Mouse (Mus musculus): ENCODE measurements around the gene Mical3.

Gene Mical3

GRCm38 (mm10) chr6:121069156-121069555 lies 61.6 kb downstream of the Mical3 start:
- in situ Hi-C loops (cut with MboI; ENCODE audit: low pct_unique_long_range_greater_than_20kb in 1 of 2, low sequenced_read_pairs in 2 of 2, unreplicated experiment in 1 of 2) = no loop called here

GRCm38 (mm10) chr6:121068087-121068464 lies 62.7 kb downstream of the Mical3 start:
- in situ Hi-C loops (cut with MboI; ENCODE audit: low pct_unique_long_range_greater_than_20kb in 1 of 2, low sequenced_read_pairs in 2 of 2, unreplicated experiment in 1 of 2) = no loop called here

- in situ Hi-C loops (cut with MboI; ENCODE audit: low pct_unique_long_range_greater_than_20kb in 1 of 2, low sequenced_read_pairs in 2 of 2, unreplicated experiment in 1 of 2) = no loop called here
These were observed 63.2 kb downstream of the Mical3 start for GRCm38 (mm10) chr6:121067426-121068086.

- in situ Hi-C loops (cut with MboI; ENCODE audit: low pct_unique_long_range_greater_than_20kb in 1 of 2, low sequenced_read_pairs in 2 of 2, unreplicated experiment in 1 of 2) = no loop called here
These were observed 64.0 kb downstream of the Mical3 start for GRCm38 (mm10) chr6:121066761-121067160.

DNA sequence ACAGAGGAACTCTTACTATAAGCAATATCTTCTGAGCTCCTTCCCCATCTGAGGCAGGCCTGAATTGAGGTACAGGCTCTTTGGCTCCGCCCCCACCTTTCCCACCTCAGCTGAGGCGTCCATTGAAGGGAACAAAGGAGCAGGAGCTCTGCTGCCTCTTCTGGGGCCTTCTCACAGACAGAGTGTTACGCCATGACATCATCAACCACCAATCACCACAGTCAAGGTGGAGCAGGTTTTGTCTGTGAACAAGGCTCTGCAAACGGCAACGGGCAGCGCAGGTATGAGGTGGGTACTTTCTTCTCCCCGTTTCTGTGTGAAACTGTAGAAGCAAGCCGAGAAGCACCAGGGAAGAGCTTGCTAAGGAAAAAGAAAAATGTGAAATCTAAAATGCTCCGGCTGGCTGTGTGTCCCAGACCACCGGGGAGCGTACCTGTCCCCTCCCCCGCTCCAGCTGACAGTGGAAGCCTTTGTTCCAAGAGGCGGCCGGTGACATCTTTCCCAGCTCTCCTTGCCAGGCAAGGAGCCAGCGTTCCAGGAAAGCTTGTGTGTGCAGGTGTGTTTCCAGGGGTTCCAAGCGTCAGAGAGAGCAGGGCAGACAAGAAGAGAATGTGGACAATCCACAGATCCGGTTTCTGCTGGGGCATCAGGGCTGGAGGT lies 66.3 kb downstream of the Mical3 start:
- in situ Hi-C loops (cut with MboI; ENCODE audit: low pct_unique_long_range_greater_than_20kb in 1 of 2, low sequenced_read_pairs in 2 of 2, unreplicated experiment in 1 of 2) = no loop called here

- in situ Hi-C loops (cut with MboI; ENCODE audit: low pct_unique_long_range_greater_than_20kb in 1 of 2, low sequenced_read_pairs in 2 of 2, unreplicated experiment in 1 of 2) = no loop called here
These were observed 67.0 kb downstream of the Mical3 start for GRCm38 (mm10) chr6:121063771-121064170.

- in situ Hi-C loops (cut with MboI; ENCODE audit: low pct_unique_long_range_greater_than_20kb in 1 of 2, low sequenced_read_pairs in 2 of 2, unreplicated experiment in 1 of 2) = no loop called here
These were observed 67.8 kb downstream of the Mical3 start for GRCm38 (mm10) chr6:121062891-121063408.

DNA sequence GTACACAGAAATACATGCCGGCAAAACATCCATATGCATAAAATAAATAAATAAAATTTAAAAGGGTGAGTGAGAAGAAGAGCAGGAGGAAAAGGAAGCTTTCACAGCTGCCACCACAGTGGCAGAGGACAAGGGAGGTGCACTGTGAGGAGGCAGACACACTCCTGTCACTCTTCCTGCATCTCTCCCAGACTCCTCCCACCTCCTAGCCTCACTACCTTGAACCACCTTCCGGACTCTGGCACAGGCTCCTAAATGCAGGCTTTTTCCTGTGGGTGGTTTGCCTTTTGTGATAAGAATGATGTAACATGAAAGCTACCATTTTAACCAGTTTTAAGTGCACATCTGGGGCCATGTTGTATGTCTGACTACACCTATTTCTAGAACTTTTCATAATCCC lies 72.8 kb downstream of the Mical3 start:
- in situ Hi-C loops (cut with MboI; ENCODE audit: low pct_unique_long_range_greater_than_20kb in 1 of 2, low sequenced_read_pairs in 2 of 2, unreplicated experiment in 1 of 2) = no loop called here

DNA sequence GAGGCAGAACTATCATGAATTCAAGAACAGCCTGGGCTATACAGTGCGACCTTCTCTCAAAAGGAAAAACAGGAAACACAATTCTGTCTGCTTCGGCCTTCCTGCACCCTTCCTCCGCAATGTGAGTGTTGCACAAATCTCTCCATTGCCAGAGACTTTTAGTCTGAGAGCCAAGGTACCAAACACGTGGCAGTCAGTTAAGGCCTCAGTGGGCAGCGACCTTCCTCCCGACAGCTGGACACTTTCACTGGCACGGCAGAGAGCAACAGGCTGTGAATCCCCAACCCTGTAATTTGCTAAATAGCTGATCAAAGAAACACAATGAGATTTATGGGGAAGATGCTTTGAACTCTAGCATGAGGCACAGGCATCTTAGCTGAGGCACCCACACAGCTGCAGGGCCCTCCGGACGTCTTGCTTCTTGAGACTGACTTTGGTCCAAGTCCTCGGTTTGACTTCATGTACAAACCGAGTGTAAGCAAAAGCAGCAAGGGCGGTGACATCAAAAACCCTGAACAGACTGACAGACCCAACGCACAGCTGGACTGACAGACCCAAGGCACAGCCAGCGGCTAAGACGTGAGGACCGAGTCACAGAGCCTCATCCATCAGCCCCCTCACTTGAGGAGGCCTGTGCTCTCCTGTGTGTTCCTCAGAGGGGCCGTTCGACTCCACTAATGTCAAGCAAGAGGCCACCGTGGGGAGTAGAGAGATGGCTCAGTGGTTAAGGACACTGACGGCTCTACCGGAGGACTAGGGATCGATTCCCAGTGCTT lies 73.4 kb downstream of the Mical3 start:
- in situ Hi-C loops (cut with MboI; ENCODE audit: low pct_unique_long_range_greater_than_20kb in 1 of 2, low sequenced_read_pairs in 2 of 2, unreplicated experiment in 1 of 2) = no loop called here

DNA sequence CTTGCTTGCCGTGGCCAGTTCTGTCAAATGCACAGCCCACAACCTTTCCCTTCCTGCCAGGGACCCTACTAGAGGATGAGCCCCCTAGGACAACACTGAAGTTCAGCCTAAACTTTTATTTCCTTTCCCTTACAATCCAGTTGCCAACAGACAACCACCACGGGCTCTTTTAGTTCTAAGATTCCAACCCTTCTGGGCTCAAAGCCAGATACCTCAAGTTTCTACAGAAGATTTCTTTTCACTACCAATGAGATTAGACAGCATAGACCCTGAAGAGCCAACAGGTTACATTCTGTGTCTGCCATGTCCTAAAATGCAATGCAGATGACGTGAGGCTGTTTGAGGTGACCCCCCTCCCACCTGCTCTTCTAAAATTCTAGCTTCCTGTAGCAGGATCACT lies 75.3 kb downstream of the Mical3 start:
- in situ Hi-C loops (cut with MboI; ENCODE audit: low pct_unique_long_range_greater_than_20kb in 1 of 2, low sequenced_read_pairs in 2 of 2, unreplicated experiment in 1 of 2) = no loop called here

DNA sequence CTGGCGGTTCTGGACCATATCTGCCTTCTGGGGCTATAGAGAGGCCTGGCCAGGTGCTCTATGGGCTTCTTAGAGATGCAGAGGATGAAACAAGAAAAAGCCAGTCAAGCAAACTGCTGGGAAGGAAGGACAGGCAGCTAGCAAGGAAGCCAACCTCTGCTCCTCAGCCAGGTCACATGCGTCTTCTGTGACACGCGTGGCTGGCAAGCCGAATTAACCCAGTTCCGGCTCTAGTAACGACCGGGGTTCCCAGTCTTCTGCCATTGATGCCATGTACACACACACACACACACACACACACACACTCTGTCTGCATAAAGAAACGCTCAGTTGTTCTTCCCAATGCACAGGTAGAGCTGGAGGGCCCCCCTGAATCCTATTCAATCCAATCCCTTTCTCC lies 75.9 kb downstream of the Mical3 start:
- in situ Hi-C loops (cut with MboI; ENCODE audit: low pct_unique_long_range_greater_than_20kb in 1 of 2, low sequenced_read_pairs in 2 of 2, unreplicated experiment in 1 of 2) = no loop called here

- in situ Hi-C loops (cut with MboI; ENCODE audit: low pct_unique_long_range_greater_than_20kb in 1 of 2, low sequenced_read_pairs in 2 of 2, unreplicated experiment in 1 of 2) = no loop called here
These were observed 76.5 kb downstream of the Mical3 start for GRCm38 (mm10) chr6:121054340-121054739.

DNA sequence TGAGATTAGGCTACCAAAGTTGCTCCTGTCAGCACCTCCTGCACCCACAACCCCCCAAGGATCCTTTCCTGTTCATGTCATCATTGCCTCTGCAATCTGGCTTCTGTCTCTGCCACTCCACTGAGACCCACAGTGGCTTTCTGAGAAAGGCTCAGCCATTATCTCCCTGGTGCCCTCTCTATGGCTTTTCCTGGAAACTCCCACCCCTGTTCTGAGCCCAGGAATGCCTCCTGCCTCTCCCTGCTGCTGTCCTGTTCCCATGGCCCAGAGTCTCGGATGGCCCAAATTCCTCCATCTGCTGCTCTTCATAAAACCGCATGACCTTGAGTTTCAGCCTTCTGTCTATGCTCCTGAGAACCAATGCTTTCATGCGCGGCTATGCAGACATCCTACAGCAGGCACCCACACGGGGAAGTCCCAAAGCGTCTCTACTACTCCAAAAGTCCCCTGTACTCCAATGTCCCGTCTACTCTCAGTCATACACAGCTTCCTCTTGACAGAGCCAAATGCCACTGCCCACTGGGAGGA lies 77.2 kb downstream of the Mical3 start:
- in situ Hi-C loops (cut with MboI; ENCODE audit: low pct_unique_long_range_greater_than_20kb in 1 of 2, low sequenced_read_pairs in 2 of 2, unreplicated experiment in 1 of 2) = no loop called here

DNA sequence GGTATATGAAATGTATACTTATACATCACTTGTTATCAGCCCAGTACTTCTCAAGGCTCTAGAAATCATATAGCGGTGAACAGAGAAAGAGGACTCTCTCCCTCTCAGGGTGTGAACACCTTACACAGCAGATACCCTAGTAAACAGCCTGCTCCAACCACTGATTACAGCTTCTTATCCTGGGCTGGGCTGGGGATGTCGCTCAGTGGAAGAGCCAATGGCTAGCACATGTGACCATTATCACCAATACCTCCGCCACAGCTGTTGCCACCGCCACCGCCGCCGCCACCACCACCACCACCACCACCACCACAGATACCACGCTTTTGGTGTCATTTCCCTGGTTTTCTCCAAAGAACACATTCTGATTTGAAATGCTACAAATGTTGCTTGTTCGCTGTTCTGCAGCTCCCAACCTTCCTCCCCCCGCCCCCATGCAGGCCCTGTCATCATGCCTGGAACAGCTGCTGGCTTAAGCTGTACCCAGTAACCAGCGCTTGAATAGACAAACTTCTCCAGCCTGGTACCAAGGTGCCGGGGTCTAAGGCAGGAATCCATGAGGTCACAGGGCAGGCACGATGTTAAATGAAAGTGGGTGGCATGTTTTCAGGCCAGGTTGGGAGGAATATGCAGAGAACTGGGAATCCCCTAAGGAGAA lies 78.7 kb downstream of the Mical3 start:
- in situ Hi-C loops (cut with MboI; ENCODE audit: low pct_unique_long_range_greater_than_20kb in 1 of 2, low sequenced_read_pairs in 2 of 2, unreplicated experiment in 1 of 2) = no loop called here

- in situ Hi-C loops (cut with MboI; ENCODE audit: low pct_unique_long_range_greater_than_20kb in 1 of 2, low sequenced_read_pairs in 2 of 2, unreplicated experiment in 1 of 2) = no loop called here
These were observed 79.4 kb downstream of the Mical3 start for GRCm38 (mm10) chr6:121051411-121051810.

GRCm38 (mm10) chr6:121048696-121049095 lies 82.1 kb downstream of the Mical3 start:
- in situ Hi-C loops (cut with MboI; ENCODE audit: low pct_unique_long_range_greater_than_20kb in 1 of 2, low sequenced_read_pairs in 2 of 2, unreplicated experiment in 1 of 2) = no loop called here

DNA sequence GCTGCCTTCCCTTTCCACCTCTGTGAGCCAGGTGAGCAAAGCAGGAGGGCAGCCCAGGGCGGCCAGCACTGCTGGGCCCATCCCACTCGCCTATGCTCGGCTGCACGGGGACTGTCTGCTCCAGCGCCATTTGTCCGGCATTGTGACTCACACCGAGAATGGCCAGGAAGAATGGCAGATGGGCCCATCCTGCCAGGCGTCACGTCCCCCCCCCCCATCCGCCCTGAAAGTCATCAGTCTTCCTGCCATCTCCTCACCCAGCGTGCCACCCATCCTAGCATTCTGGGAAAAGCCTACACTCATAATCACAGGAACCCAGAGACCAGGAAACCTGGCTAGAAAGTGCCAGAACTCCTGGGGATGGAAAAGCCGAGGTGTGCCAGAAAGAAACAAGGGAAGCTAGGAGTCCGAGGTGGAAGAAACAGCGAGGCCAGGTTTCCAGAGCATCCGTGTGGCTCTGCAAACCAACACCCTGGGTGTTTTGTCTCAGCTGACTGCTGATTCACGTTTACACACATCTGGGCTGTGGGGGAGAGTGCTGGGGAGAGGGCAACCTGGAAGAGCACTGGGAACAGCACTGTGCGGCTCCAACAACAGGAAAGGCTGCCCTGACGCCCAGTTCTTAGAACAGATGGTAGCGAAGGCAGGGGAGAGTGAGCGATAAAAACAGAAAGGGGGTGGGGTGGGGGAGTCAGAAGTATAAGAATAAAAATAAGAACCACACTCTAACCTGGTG lies 85.3 kb downstream of the Mical3 start:
- in situ Hi-C loops (cut with MboI; ENCODE audit: low pct_unique_long_range_greater_than_20kb in 1 of 2, low sequenced_read_pairs in 2 of 2, unreplicated experiment in 1 of 2) = no loop called here
